Mouse (Mus musculus) lung, postnatal 0 days (tissue): ENCODE measurements around the gene Ccdc33. TPM values are rescaled to one million over a fixed set of nuclear protein-coding genes. Genes with fewer than 3 reads are reported as not detected.

Experiments
- ATAC-seq: fragments of 200-750 bp; cut with Nextera tagmentation; 2 replicates; pipeline ENCODE4 v1.8.0; 2017; ENCODE audit warnings: moderate library complexity
- DNase-seq: peaks from one replicate; pipeline ENCODE4 v3.0.0-alpha.2; 2016; ENCODE audit warnings: low spot score
- H3K27ac ChIP-seq: fragments of 300-500 bp; sonication (generic); 2 replicates; pipeline ENCODE4 v1.5.1; 2014; ENCODE audit warnings: antibody characterized with exemption, mild to moderate bottlenecking, low read length, mixed read lengths
- H3K27me3 ChIP-seq: fragments of 300-500 bp; sonication (generic); replicated peaks from 2 replicates; pipeline ENCODE4 v1.6.1; 2014; ENCODE audit warnings: low read length, mixed read lengths; ENCODE audit not compliant: insufficient read depth
- H3K36me3 ChIP-seq: fragments of 300-500 bp; sonication (generic); 2 replicates; pipeline ENCODE4 v1.6.1; 2014; ENCODE audit warnings: low read length, mixed read lengths; ENCODE audit not compliant: insufficient read depth
- H3K4me1 ChIP-seq: fragments of 300-500 bp; sonication (generic); 2 replicates; pipeline ENCODE4 v1.6.1; 2014; ENCODE audit warnings: antibody characterized with exemption, low read depth, low read length, mixed read lengths; ENCODE audit not compliant: insufficient read depth
- H3K4me2 ChIP-seq: fragments of 300-500 bp; sonication (generic); replicated peaks from 2 replicates; pipeline ENCODE4 v1.6.1; 2014; ENCODE audit warnings: low read depth, mild to moderate bottlenecking, low read length, moderate library complexity, mixed read lengths
- H3K4me3 ChIP-seq: fragments of 300-500 bp; sonication (generic); 2 replicates; pipeline ENCODE4 v1.5.1; 2014; ENCODE audit warnings: low read depth, low read length
- H3K9ac ChIP-seq: fragments of 300-500 bp; sonication (generic); replicated peaks from 2 replicates; pipeline ENCODE4 v1.6.1; 2014; ENCODE audit warnings: low read depth, mild to moderate bottlenecking
- H3K9me3 ChIP-seq: fragments of 300-500 bp; sonication (generic); 2 replicates; pipeline ENCODE4 v1.6.1; 2016; ENCODE audit warnings: low read length, mixed read lengths
- CTCF ChIP-seq: IDR thresholded peaks from 2 replicates; pipeline ENCODE4 v1.5.1; 2016; ENCODE audit warnings: antibody characterized with exemption, mild to moderate bottlenecking
- EP300 ChIP-seq: IDR thresholded peaks from 2 replicates; pipeline ENCODE4 v1.6.1; 2016; ENCODE audit warnings: antibody characterized with exemption, mild to moderate bottlenecking, control low read depth
- WGBS: fragments of 180-500 bp; shearing (Covaris S2); extraction: QIAGEN DNeasy Blood & Tissue Kit; methylation state at CpG from one replicate; pipeline ENCODE4 v1.1.7; 2014; 5-methylcytosine and 5-hydroxymethylcytosine counted together
- polyA plus RNA-seq: library from polyadenylated mRNA; unstranded; fragments of >200 nt; fragmentation: Nextera tagmentation; extraction: Ambion mirVana; gene quantifications from 2 replicates; pipeline ENCODE4 v1.2.1, GENCODE M21; 2015

Gene Ccdc33
- polyA plus RNA-seq, 1 experiment from 2014 or later: 3.0 TPM

DNA sequence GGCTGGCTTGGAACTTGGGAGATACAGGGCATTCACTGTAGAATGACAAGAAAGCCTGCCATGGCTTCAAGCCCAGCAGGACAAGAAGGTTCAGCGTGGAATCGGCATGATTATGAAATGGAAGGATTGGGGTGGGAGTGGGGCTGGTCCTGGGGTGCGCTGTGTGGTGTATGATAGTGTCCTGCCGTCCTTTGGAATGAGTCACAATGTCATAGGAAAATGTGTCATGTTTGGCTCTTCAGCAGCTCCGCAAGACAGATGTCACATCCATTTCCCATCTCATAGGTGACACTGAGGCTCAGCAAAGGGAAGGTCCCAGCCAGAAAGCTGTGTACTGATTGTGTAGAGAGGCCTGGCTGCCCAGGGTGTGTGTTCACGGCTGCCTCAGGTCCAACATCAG, 102.8 kb downstream of the Ccdc33 start:
- no peak for ATAC-seq

DNA sequence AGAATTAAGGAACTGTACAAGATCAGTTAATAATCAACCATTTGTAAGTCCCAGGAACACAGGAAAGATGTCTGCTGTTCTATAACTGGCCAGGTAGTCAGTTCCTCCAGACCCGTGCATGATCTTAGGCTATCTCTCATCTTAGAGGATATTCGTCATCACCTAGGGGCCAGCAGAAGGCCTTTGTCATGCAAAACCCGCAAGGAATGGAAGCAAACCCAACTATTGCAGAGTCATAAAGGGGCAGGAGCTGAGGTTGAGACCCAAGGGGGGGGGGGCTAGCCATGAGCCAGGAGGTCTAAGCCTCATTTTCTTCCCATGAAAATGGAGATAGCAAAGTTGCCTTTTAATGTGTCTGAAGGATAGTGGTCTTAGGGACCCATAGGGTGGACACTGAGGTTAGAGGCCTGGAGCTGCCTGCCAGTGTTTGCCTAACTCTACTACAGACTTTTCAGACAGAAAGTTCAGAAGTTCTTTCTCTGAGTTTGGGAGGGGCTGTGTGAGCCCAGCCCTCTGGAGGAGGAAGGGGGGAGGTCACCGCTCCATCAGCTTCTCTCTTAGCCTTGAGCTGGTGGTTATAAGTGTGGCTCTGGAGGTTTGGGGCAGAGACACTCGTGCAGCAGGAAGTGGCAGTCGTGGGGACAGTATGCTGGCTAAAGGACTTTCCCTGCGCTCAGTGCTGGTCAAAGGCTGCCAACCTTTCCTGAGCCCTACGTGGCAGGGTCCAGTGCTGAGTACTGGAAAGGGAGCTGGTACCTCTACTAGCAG, 104.0 kb downstream of the Ccdc33 start:
- no peak for TF ChIP-seq CTCF
- TF ChIP-seq EP300: no peak
- Histone ChIP-seq H3K9ac (no peak overlapping the region), H3K4me3 (no peak overlapping the region), H3K36me3 (no peaks in the 10 kb centered on the region), H3K27me3 (no peaks in the 10 kb centered on the region), H3K27ac (no peak overlapping the region), H3K4me1 (no peaks in the 10 kb centered on the region), H3K9me3 (no peaks in the 10 kb centered on the region), H3K4me2 (no peak overlapping the region)
- WGBS: 49% methylated on average over 8 of the region's 8 CpGs
- DNase-seq: no peak
- no peak for ATAC-seq

More for the DNA sequence above, 102.8 kb downstream of the Ccdc33 start:
- H3K4me3 ChIP-seq: no peak overlapping the region
- no peaks in the 10 kb centered on the region for H3K9me3 ChIP-seq
- no peak overlapping the region for H3K4me2 ChIP-seq
- no peak for DNase-seq
- no peak overlapping the region for H3K27ac ChIP-seq
- TF ChIP-seq CTCF (no peak), EP300 (no peak)
- no peaks in the 10 kb centered on the region for H3K27me3 ChIP-seq
- 83% methylated on average over 6 of the region's 6 CpGs for WGBS
- H3K9ac ChIP-seq: no peak overlapping the region
- H3K4me1 ChIP-seq: no peaks in the 10 kb centered on the region
- no peaks in the 10 kb centered on the region for H3K36me3 ChIP-seq

DNA sequence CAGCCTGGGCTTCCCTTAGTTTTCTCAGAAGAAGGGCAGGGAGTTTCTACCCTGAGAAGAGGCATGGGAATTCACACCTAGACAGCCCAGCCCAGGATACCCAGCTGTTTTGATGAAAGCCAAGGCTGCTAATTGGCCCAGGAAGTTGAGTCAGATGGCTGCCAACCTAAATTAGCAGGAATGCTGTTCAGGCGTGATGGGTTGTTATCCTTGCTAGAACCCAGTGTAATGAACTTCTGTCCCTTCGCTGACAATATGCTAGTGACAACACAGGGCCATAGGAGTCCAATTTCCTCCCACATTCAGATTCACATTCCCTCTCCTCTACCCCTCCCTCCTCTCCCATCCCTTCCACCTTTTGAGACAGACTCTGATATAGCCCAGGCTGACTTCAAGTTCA, 105.7 kb downstream of the Ccdc33 start:
- DNase-seq: no peak
- WGBS: 65% methylated on average over 2 of the region's 2 CpGs
- H3K9ac ChIP-seq: no peak overlapping the region
- no peak overlapping the region for H3K4me3 ChIP-seq
- H3K4me2 ChIP-seq: no peak overlapping the region
- H3K36me3 ChIP-seq: no peaks in the 10 kb centered on the region
- ATAC-seq: no peak
- H3K27me3 ChIP-seq: no peaks in the 10 kb centered on the region
- H3K9me3 ChIP-seq: no peaks in the 10 kb centered on the region
- no peaks in the 10 kb centered on the region for H3K4me1 ChIP-seq
- no peak overlapping the region for H3K27ac ChIP-seq
- TF ChIP-seq CTCF (no peak), EP300 (no peak)

DNA sequence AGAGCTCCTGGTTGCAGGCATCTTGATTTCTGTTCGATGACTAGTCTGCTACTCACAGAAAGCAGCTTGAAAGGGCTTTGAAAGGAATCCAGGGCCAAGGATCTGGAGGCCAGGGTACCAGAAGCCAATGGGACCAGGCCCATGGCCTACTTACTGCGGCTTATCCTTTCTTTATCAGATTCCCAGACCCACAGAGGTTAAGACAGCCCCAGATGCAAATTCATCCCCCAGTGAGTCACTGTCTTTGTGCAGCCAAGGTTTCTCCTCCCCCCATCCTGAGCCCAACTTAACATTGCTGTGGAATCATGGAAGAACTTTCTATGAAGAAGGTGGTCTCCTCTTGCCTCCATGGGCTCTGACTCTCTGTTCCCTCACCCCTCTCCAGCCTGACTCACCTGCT, 106.1 kb downstream of the Ccdc33 start:
- TF ChIP-seq CTCF (no peak), EP300 (no peak)
- H3K27ac ChIP-seq: no peak overlapping the region
- H3K4me2 ChIP-seq: no peak overlapping the region
- H3K27me3 ChIP-seq: no peaks in the 10 kb centered on the region
- H3K4me1 ChIP-seq: no peaks in the 10 kb centered on the region
- DNase-seq: no peak
- H3K9me3 ChIP-seq: no peaks in the 10 kb centered on the region
- H3K36me3 ChIP-seq: no peaks in the 10 kb centered on the region
- H3K4me3 ChIP-seq: no peak overlapping the region
- ATAC-seq: no peak
- 69% methylated on average over 2 of the region's 2 CpGs for WGBS
- H3K9ac ChIP-seq: no peak overlapping the region

DNA sequence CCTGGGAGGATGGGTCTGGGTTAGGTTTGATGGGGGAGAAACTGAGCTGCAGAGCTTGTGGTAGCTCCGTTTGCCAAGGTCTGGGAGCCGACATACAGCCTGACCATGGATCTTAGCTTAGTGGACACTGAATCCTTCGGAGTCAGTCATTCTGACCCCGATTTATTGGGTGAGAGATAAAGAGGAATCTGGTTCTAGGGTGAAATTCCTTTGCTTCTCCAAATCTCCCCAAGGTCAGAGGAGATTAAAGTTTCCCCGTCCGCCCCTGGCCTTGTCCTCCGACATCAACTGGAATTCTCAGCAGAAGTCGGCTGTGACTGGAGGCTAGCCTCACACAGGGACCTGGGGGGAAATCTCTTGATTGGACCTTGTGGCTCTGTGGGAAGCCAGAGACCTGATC, 107.1 kb downstream of the Ccdc33 start:
- H3K9ac ChIP-seq: no peak overlapping the region
- no peak for TF ChIP-seq CTCF
- TF ChIP-seq EP300: no peak
- no peak overlapping the region for H3K4me2 ChIP-seq
- H3K4me3 ChIP-seq: no peak overlapping the region
- DNase-seq (no peak), ATAC-seq (no peak)
- 65% methylated on average over 8 of the region's 8 CpGs for WGBS
- no peaks in the 10 kb centered on the region for H3K4me1 ChIP-seq
- H3K27me3 ChIP-seq: no peaks in the 10 kb centered on the region
- H3K36me3 ChIP-seq: no peaks in the 10 kb centered on the region
- H3K27ac ChIP-seq: no peak overlapping the region
- no peaks in the 10 kb centered on the region for H3K9me3 ChIP-seq

DNA sequence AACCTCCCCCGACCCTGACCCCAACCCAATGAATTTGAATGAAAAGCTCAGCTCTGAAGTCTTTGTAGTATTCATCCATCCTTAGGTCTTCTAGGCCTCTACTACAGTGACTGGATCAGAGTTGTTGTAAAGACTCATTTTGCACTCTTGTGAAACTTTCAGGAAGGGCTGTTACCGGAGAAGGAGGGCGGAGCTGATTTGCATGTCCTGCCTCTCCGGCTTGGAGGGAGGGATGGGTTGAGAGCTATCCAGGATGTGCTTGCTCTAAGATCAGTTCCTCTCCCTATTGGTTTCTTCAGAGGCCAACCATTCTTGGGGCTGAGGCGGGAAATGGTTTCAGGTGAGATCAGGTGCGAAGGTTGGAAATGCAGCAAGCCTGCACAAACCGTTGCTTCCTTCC, 107.6 kb downstream of the Ccdc33 start:
- WGBS: 30% methylated on average over 7 of the region's 7 CpGs
- Histone ChIP-seq H3K27ac (no peak overlapping the region), H3K9ac (no peak overlapping the region), H3K4me3 (no peak overlapping the region), H3K4me2 (no peak overlapping the region), H3K9me3 (no peaks in the 10 kb centered on the region), H3K4me1 (no peaks in the 10 kb centered on the region), H3K36me3 (no peaks in the 10 kb centered on the region), H3K27me3 (no peaks in the 10 kb centered on the region)
- ATAC-seq: no peak
- peak; percentile 67 for DNase-seq
- TF ChIP-seq CTCF: no peak
- no peak for TF ChIP-seq EP300
